Mouse (Mus musculus) skeletal muscle tissue, adult 2 months (tissue): Measurements from ENCODE around the gene Nrxn3.

ENCODE experiments used
- DNase-seq: peaks from one replicate; pipeline ENCODE4 v3.0.0-alpha.2; 2012; ENCODE audit warnings: low read depth, low spot score

Nrxn3 gene

GRCm38 (mm10) chr12:89812550-89813207 is 1090.0 kb downstream of the Nrxn3 start:
- no peak for DNase-seq

- no peak for DNase-seq
Observed at GRCm38 (mm10) chr12:89813294-89813693, 1090.6 kb downstream of the Nrxn3 start.

DNA sequence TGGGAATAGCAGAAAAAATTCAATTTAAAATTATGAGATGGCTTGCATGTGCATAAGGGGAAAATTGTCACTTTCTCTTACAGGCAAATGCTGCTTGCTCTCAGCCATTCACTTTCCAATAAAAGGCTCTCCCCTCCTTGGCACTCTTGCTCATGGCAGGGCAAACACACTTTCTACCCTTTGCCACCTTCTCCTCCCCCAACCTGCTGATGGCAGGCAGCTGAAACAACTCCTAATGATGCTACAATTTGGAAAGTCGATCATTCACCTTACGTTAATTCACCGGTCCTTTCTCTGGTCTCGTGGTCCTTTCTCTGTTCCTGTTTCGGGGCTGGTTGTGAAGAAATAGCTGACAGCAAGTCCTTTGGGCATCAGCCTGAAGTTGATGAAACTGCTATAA is 1091.0 kb downstream of the Nrxn3 start:
- no peak for DNase-seq

GRCm38 (mm10) chr12:89814536-89814935 is 1091.9 kb downstream of the Nrxn3 start:
- no peak for DNase-seq

- DNase-seq: no peak
Observed at GRCm38 (mm10) chr12:89817072-89817773, 1094.5 kb downstream of the Nrxn3 start.

GRCm38 (mm10) chr12:89818200-89818599 is 1095.5 kb downstream of the Nrxn3 start:
- DNase-seq: no peak

DNA sequence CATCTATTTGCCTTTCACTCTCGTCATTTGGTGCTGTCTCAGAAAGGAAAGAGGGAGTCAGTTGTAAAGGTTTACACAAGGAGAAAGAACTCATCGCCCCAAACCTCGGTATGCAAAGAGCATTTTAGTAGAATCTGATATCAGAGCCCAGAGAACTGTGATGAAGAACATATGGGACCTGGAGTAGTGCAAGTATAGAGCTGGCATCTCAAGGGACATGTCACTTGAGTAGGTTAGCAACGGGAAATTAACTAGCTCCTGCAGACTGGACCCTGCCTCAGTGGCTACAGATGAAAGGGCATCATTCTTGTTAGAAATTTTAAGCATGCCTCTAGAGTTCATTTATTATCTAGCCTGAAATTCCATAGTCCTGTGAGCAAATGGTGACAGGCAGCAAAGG is 1099.5 kb downstream of the Nrxn3 start:
- DNase-seq: no peak

DNA sequence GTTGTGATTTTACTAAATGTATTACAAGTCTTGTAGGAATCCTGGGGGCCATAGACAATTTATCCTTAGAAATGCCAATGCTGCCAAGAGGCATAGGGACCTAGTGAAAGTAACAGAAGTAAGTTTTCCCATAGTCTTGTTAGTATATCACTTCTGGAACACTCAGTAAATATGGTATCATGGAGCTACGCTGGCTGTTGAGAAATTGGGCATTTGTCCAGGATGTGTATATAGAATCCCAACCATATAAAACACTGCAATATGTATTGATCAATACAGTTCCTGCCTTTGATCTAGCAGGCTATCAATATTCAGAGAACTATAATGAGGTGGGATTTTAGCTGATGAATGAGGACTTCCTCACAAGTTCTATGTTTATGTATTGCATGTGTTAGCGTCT is 1107.3 kb downstream of the Nrxn3 start:
- no peak for DNase-seq

GRCm38 (mm10) chr12:89830350-89830749 is 1107.7 kb downstream of the Nrxn3 start:
- no peak for DNase-seq

DNA sequence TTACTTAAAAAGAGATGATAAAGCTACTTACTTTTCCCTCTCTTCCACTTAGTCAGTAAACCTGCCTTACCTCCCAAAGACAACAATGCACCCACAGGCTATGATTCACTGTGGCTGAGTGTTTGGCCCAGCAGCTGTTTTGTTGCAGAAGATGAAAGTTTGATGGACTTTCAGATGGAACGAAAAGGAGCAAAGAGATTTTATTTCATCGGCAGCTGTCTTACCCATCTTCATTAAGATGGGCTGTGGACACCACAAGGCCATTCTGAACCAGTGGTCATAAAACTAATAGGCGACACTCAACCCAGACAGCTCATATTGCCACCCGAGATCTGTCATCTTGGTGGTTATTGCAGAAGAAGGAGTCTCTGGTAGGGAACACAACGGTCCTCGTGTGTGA is 1108.6 kb downstream of the Nrxn3 start:
- no peak for DNase-seq

DNA sequence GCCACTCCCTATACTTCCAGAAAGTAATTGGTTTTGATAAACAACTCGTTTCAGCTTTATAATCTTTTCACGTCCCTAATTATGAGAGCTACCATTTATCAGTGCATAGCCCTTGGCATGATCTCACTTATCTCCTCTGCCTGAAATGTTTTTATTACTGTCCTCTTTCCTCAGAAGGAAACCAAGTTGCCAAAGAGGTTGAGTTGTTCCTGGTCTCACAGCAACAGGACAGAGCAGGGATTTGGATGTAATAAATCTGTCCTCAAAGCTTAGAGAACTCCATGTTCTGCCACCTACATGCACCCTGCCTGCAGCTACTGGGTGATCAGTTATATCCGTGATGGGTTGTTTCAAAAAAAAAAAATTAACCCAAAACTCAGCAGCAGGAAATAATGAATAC is 1113.6 kb downstream of the Nrxn3 start:
- DNase-seq: no peak

DNA sequence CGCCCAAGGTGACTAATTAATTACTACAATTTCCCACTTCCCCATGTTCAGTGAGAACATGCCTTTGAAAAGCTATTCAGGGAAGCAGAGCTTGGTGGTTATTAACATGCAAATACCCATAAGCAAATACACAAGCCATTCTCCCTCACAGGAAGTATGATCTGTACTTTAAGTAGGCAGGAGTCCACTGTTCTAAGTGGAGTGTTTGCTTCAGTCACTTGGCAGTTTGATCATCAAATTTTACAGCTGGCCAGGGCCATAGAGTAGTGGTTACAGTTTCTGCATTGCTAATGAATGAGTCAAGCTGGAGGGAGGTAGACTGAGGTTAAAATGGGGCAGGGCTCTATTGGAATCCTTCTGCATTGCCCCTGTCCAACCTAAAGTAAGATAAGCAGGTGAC is 1120.2 kb downstream of the Nrxn3 start:
- no peak for DNase-seq

- DNase-seq: no peak
Observed at GRCm38 (mm10) chr12:89848116-89848515, 1125.4 kb downstream of the Nrxn3 start.

- DNase-seq: no peak
Observed at GRCm38 (mm10) chr12:89854355-89854754, 1131.7 kb downstream of the Nrxn3 start.

DNA sequence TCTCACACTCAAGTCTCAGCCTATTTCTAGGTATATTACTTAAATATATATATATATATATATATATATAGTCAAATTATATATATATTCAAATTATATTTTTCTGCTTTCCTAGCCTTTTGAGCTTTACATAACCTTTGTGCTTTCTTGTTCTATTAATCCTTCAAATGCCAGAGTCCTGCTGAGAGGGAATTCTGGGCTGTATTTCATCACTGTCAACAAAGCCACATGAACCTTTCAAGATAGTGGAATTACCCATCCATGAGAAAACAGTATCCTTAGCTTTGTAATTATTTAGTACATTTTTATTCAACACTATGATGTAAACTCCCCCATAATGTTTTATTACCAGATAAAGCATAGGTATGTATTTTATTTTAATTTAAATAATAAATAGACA is 1144.4 kb downstream of the Nrxn3 start:
- no peak for DNase-seq

DNA sequence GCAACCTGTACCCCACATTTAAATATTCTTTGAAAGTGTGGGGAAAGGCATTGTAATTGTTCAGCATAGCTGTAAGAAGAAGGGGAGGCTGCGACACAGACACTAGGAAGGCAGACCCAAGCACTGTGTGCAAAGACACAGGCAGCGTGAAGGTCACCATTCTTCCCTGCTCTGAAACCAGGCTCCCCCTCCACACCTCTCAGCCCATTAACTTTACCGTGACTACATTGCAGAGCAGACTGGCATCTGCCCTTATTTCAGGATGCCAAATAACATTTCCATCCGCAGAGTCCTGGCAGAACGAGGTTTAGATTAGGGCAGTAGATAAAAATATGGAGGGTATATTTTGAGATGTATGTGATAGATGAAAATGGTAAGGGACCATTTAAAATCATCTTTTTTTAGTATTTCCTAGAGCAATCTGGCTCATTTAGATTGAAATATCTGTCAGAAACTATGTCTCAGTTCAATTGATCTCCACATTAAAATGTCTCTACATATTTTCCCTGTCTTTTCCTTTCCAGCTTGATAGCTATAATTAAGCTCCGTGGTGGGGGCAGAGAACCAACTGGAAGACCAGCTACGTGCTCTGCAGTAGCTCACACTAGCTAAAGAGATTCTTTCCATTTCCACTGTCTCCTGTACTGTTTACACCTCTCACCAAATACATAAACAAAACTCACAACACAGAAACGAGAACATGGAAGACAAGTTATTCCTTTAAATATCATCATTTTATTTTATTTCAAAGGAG is 1160.1 kb downstream of the Nrxn3 start:
- DNase-seq: no peak

GRCm38 (mm10) chr12:89884576-89884975 is 1161.9 kb downstream of the Nrxn3 start:
- DNase-seq: no peak

GRCm38 (mm10) chr12:89888647-89889046 is 1166.0 kb downstream of the Nrxn3 start:
- no peak for DNase-seq

DNA sequence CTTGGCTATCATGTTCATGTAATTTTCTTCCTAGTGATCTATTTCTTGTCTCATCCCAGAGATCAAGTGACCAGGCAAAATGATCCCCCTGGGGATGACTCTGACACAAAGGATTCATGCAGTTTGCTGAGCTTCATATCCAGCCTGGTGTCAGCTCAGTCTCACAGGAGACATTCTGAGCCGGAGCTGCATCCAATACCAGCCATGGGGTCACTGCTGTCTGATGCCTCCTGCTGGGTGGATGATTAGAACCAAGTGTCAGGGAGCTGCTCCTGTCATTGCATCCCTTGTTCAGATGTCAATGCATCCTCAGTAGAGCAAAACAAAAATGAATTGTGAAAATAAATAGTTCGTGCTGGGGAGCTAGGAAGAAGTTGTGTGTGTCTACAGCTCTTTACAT is 1174.2 kb downstream of the Nrxn3 start:
- DNase-seq: no peak

DNA sequence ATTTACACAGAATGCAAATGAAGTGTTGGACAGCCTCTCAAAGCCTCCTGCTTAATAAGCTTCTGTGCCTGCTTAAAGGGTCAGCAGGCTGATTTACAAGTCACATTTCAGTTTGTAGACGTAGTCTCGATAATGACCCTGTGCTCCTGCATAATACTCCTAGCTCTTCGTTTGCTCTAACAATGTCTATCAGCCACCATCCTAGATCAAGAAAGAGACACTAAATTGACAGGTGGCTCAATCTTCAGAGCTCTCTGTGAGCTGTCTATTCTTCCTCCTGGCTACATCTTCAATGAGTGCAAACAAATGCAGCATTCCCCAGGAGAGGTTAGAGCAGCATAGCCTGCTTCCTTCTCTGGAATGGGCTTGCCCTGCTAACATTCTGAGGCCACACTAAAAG is 1186.9 kb downstream of the Nrxn3 start:
- DNase-seq: no peak

DNA sequence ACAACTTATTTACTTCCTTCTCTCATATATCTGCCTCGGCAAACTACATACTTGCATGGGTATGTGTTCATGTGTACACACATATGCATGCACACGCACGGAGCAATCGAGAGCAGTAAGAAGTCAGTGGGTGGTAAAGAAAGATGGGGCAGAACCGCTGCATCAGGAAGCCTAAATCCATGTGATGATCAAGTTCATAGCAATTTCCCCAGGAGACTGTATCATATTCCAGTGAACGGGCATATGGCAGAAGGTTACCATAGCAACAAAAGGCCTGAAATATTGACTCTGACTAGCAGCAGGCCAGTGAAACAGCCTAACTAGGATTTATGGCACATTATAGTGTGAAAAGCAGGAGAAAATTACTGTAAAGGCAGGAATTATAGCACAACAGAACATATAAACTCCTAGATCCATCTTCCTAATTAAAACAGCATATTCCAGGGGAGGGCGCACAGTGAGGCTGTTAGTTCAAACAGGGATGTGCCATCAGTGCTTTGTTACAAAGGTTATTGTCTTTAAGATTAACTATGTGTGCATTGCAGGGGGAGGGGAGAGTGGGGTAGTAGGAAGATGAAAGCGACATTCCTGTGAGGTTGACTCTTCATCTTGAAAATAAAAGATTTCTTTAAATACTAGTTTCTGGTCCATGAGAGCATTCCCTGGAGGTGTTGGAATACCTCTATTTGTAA is 1195.6 kb downstream of the Nrxn3 start:
- no peak for DNase-seq

DNA sequence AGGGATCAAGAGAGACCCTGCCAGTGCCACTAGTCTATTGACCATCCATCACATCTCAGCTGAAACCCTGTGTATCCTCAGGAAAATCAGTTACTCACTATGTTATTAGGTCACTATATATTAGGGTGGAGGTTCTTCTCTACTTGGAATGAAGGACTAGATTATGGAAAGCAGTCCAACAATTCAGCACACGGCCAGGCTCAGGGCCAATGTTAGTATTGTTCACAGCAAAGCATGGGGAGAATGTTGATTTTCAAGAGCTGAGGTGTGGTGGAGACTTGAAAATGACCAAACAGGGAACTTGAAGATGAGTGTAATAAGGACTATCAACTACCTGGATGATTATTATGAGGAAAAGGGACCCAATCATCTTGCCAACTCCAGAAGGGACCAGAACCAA is 1209.7 kb downstream of the Nrxn3 start:
- DNase-seq: no peak
